Mouse (Mus musculus): ENCODE results near the gene Fam241a.
A peak's percentile ranks its signal among the peaks of the same experiment; 100 is the strongest.

Gene Fam241a

DNA sequence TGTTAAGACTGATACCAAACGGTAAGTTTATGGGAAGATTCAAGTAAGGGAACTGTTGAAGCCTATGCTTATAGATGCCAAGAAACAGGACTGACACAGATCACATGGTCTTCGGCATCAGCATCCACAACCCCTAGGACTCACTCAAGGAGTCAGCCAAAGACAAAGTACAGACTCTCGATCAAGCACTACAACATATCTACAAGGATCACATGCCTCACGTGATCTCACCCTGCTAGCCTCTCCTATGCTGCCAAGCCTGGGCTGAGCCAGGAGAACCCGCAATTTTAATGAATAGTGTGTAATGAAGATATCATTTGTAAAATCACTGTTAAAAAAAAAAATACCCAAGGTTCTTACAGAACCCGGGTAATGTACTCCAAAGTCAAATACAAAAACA, 60.5 kb downstream of the Fam241a start:
- no peak for DNase-seq (ENCODE audit: low spot score)

DNA sequence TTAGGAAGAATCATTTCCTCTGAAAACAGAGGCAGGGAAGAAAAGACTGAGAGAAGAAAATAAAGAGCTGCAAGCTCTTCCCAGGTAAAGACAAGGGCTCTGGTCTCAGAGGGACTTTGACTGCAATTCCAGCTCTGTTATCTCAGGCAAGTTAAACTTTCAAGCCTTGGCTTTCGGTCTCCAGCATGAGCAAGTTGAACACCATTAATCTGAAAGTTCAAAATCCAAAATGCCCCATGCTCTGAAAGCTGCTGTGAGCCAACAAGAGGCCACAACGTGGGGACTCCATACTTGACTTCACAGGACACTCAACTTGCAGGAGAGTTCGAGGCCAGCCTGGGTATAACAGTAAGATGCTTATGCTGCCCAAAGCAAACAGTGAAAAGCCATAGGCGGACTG, 62.1 kb downstream of the Fam241a start:
- DNase-seq (ENCODE audit: low spot score) = no peak

- no peak for DNase-seq (ENCODE audit: low spot score)
Measured at GRCm38 (mm10) chr3:127831079-127831478, 65.0 kb downstream of the Fam241a start.

GRCm38 (mm10) chr3:127830183-127830582, 65.9 kb downstream of the Fam241a start:
- no peak for DNase-seq (ENCODE audit: low spot score)

GRCm38 (mm10) chr3:127827123-127827522, 69.0 kb downstream of the Fam241a start:
- no peak for DNase-seq (ENCODE audit: low spot score)

- DNase-seq (ENCODE audit: low spot score) = no peak
Measured at GRCm38 (mm10) chr3:127826503-127826902, 69.6 kb downstream of the Fam241a start.

DNA sequence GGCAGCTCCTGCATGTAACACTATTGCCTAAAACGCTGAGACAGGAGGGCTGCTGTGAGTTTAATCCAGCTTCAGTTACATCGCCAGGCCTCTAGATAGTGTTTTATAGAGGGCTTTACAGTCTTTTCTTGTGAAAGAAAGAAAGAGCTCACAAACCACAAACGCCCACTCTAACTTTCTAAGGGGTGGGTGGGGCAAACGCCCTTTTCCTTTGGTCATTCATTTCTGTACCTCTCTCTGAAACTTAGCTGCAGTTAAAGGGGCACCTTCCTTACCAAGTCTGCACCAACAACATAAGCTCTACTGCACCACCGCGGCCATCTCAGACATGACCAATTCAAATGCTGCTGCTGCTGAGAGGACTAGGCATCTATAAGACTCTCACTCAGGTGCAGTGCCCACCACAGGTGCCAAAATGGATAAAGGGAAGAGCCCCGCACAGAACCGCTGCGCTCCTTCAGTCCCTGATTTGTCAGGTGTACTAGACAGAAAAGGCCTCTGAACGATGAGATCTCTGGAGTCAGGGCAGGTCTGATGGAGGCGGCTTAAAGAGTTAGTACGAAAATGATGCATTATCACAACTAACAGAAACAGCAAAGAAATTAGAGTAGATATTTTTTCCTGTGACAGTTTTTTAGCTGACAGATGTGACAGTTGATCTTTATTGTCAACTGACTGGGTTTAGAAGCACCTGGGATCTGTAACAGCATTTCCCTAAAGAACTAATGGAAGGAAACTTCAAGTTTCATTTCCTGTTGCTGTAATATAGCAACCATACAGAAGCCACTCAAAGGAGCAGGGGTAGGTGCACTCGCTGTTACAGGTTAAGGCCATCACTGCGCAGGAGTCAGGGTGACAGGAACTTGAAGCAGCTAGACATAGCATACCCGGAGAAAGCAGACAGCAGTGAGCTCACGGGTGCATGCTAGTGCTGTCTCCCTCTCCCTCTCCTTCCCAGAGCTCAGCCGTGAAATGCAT, 71.9 kb downstream of the Fam241a start:
- peak; percentile 66 for DNase-seq (ENCODE audit: low spot score)

- no peak for DNase-seq (ENCODE audit: low spot score)
Measured at GRCm38 (mm10) chr3:127821209-127821608, 74.9 kb downstream of the Fam241a start.

DNA sequence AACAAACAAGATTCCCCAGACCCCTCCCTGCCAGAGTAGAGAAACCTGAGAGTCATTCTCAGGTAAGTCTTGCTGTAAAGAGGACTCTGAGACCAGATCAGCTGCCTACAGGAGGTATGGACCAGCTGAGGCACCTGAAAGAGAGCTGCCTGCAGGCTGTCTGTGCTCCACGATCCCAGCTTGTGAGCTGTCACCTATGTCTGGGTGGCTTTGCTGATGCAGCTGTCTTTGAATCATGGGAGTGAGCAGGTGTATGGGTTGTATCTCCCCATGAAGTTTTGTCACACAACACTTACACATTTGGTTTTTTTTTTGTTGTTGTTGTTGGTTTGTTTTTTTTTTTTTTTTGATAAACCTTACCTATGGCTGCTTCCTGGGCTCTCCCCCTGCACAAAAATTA, 75.7 kb downstream of the Fam241a start:
- no peak for DNase-seq (ENCODE audit: low spot score)
